In the genomic region with DNA sequence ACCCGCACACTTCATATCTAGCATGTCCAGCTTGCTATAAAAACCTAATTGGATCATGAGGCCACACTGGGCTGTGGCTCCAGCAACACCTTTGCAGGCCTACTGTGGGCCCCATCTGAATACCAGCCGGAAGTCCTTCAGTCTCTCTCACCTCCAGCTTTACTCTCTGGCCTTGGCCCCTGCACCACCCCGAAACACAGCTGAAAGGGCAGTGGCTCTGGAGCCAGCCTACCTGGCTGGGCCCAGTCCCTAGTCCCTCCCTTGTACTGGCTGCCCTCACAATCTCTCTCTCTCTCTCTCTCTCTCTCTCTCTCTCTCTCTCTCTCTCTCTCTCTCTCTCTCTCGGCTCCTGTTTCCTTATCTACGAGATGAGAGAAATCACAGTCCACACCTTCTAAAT, we compare ENCODE assay signal across 18 mouse cellular contexts. TPM values are rescaled to one million over a fixed set of nuclear protein-coding genes. Genes with fewer than 3 reads are reported as not detected.
DNase-seq lines count a peak whose midpoint lies in the region; ATAC-seq and TF ChIP-seq lines count a peak whose summit lies in the region.
"Had no signal": no experiment of that assay in that cellular context is flagged by ENCODE, and none has a peak within 500 bp of the region (broad histone marks: within the 10 kb centered on the region; RNA-seq: fewer than 3 reads in every experiment).

No protein-coding gene starts in this region.

- H3K9me3 ChIP-seq in MEL (replicated peaks; ENCODE audit: insufficient read depth, low read length): no peaks in the 10 kb centered on the region
- H3K9me3 ChIP-seq in intestine, embryonic 15.5 days: no peaks in the 10 kb centered on the region
- no peaks in the 10 kb centered on the region for H3K9me3 ChIP-seq in stomach, embryonic 16.5 days (replicated peaks; ENCODE audit: control insufficient read depth, low read length)
- H3K9me3 ChIP-seq: embryonic facial prominence, embryonic 12.5 days; forebrain, embryonic 15.5 days; heart, embryonic 12.5 days; hindbrain, embryonic 13.5 days had no signal

- no peak for TF ChIP-seq RAD21 in MEL (IDR thresholded peaks at IDR 0.05; ENCODE audit: low read depth, low read length)

- 0 out of 2 replicates have a peak, but pooled peaks have one; percentile 55 for ATAC-seq in intestine, embryonic 15.5 days
- ATAC-seq in stomach, embryonic 16.5 days (ENCODE audit: insufficient read depth, low FRiP score): peak; percentile 38; the same call in 1 of the 2 replicates
- ATAC-seq: forebrain, embryonic 15.5 days; hindbrain, postnatal 0 days had no signal

- no peak for TF ChIP-seq CTCF in kidney, adult 2 months (conservative IDR thresholded peaks at IDR 0.05; ENCODE audit: insufficient read depth, insufficient read length, low read depth, low read length)
- no peak for TF ChIP-seq CTCF in MEL (IDR thresholded peaks at IDR 0.05 in 2 of 3, conservative IDR thresholded peaks at IDR 0.05 in 1 of 3; ENCODE audit: control insufficient read depth in 1 of 3, insufficient read depth in 1 of 3, low read depth in 2 of 3, low read length in 3 of 3, poor library complexity in 1 of 3, severe bottlenecking in 1 of 3)

- H3K27ac ChIP-seq in kidney, adult 2 months (ENCODE audit: insufficient read depth, low read depth, low read length): peak overlapping the region; percentile 78
- H3K27ac ChIP-seq in MEL (ENCODE audit: control insufficient read depth, low read depth, low read length): no peak overlapping the region
- H3K27ac ChIP-seq in intestine, embryonic 15.5 days: no peak overlapping the region
- no peak overlapping the region for H3K27ac ChIP-seq in stomach, embryonic 16.5 days (ENCODE audit: low read length)
- H3K27ac ChIP-seq: embryonic facial prominence, embryonic 12.5 days; forebrain, embryonic 15.5 days; heart, adult 2 months; hindbrain, embryonic 13.5 days; hindbrain, postnatal 0 days had no signal

- no peaks in the 10 kb centered on the region for H3K36me3 ChIP-seq in kidney, adult 2 months (ENCODE audit: control insufficient read depth, insufficient read depth, low read length)
- no peaks in the 10 kb centered on the region for H3K36me3 ChIP-seq in MEL (ENCODE audit: control insufficient read depth in 1 of 2, insufficient read depth in 2 of 2, low read length in 2 of 2)
- H3K36me3 ChIP-seq in intestine, embryonic 15.5 days: no peaks in the 10 kb centered on the region
- H3K36me3 ChIP-seq in stomach, embryonic 16.5 days (ENCODE audit: control insufficient read depth, insufficient read depth, low read length): no peaks in the 10 kb centered on the region
- H3K36me3 ChIP-seq: embryonic facial prominence, embryonic 12.5 days; forebrain, embryonic 15.5 days; heart, embryonic 12.5 days; hindbrain, embryonic 13.5 days had no signal

- TF ChIP-seq EP300 in MEL (IDR thresholded peaks at IDR 0.05; ENCODE audit: low read depth in 1 of 2, low read length in 2 of 2): no peak

- WGBS in kidney, adult 2 months: 49% methylated on average over 5 of the region's 5 CpGs
- 64% methylated on average over 5 of the region's 5 CpGs for WGBS in intestine, embryonic 15.5 days
- WGBS in stomach, embryonic 16.5 days: 74% methylated on average over 5 of the region's 5 CpGs

- no peak for DNase-seq in kidney, adult 2 months
- DNase-seq in kidney, postnatal 14 days: no peak
- no peak for DNase-seq in MEL (ENCODE audit: low read depth, low spot score)
- DNase-seq in kidney, postnatal 36 days: no peak
- DNase-seq: adrenal gland, adult 8-10 months; cerebellum, adult 11 months; cerebellum, adult 8-10 months; cerebellum, postnatal 14 days; gastrocnemius, postnatal 36 days; heart, adult 2 months; heart, postnatal 36 days had no signal

- H3K4me3 ChIP-seq in kidney, adult 2 months (ENCODE audit: insufficient read depth, low read depth, low read length): no peak overlapping the region
- no peak overlapping the region for H3K4me3 ChIP-seq in MEL (ENCODE audit: control insufficient read depth in 1 of 2, insufficient read depth in 1 of 2, low read depth in 2 of 2, low read length in 2 of 2)
- no peak overlapping the region for H3K4me3 ChIP-seq in intestine, embryonic 15.5 days (replicated peaks)
- no peak overlapping the region for H3K4me3 ChIP-seq in stomach, embryonic 16.5 days (replicated peaks; ENCODE audit: low read length)
- H3K4me3 ChIP-seq: embryonic facial prominence, embryonic 12.5 days; forebrain, embryonic 15.5 days; heart, adult 2 months; heart, embryonic 12.5 days; hindbrain, embryonic 13.5 days had no signal

- no peak overlapping the region for H3K9ac ChIP-seq in MEL (ENCODE audit: control insufficient read depth, low read depth, low read length, poor library complexity, severe bottlenecking)
- H3K9ac ChIP-seq in intestine, embryonic 15.5 days: no peak overlapping the region
- no peak overlapping the region for H3K9ac ChIP-seq in stomach, embryonic 16.5 days (ENCODE audit: low read length)
- H3K9ac ChIP-seq: embryonic facial prominence, embryonic 12.5 days; forebrain, embryonic 15.5 days; heart, embryonic 12.5 days; hindbrain, embryonic 13.5 days had no signal

- no peaks in the 10 kb centered on the region for H3K27me3 ChIP-seq in kidney, adult 2 months (replicated peaks; ENCODE audit: control insufficient read depth, insufficient read depth, low read length)
- H3K27me3 ChIP-seq in MEL (ENCODE audit: control insufficient read depth in 1 of 2, insufficient read depth in 2 of 2, low read length in 2 of 2): no peaks in the 10 kb centered on the region; a peak in 2 of 4 replicates
- no peaks in the 10 kb centered on the region for H3K27me3 ChIP-seq in intestine, embryonic 15.5 days (replicated peaks)
- H3K27me3 ChIP-seq in stomach, embryonic 16.5 days (ENCODE audit: control insufficient read depth, insufficient read depth, low read length): no peaks in the 10 kb centered on the region
- H3K27me3 ChIP-seq: embryonic facial prominence, embryonic 12.5 days; forebrain, embryonic 15.5 days had no signal

- H3K79me2 ChIP-seq in MEL (ENCODE audit: control insufficient read depth, insufficient read depth, low read length, poor library complexity): no peaks in the 10 kb centered on the region

- no peak for TF ChIP-seq POLR2A in kidney, adult 2 months (IDR thresholded peaks at IDR 0.05; ENCODE audit: low read depth, low read length)
- TF ChIP-seq POLR2A in MEL (IDR thresholded peaks at IDR 0.05; ENCODE audit: control insufficient read depth in 1 of 2, insufficient read depth in 1 of 2, low read depth in 1 of 2, low read length in 2 of 2, poor library complexity in 1 of 2): no peak

- no peak overlapping the region for H3K4me2 ChIP-seq in intestine, embryonic 15.5 days (replicated peaks)
- H3K4me2 ChIP-seq in stomach, embryonic 16.5 days (ENCODE audit: low read depth, low read length): no peak overlapping the region
- H3K4me2 ChIP-seq: embryonic facial prominence, embryonic 12.5 days; forebrain, embryonic 15.5 days; heart, embryonic 12.5 days; hindbrain, embryonic 13.5 days had no signal

- H3K4me1 ChIP-seq in kidney, adult 2 months (ENCODE audit: control insufficient read depth, insufficient read depth, low read length): peaks cover 69% of the 10 kb centered on the region
- H3K4me1 ChIP-seq in MEL (ENCODE audit: control insufficient read depth in 1 of 2, insufficient read depth in 2 of 2, low read length in 2 of 2): no peaks in the 10 kb centered on the region
- peaks cover 7% of the 10 kb centered on the region; the same call in 1 of the 2 replicates for H3K4me1 ChIP-seq in intestine, embryonic 15.5 days (replicated peaks)
- no peaks in the 10 kb centered on the region for H3K4me1 ChIP-seq in stomach, embryonic 16.5 days (ENCODE audit: control insufficient read depth, insufficient read depth, low read length)

TF ChIP-seq in MEL, 35 proteins besides CTCF, POLR2A, EP300 and RAD21:
- TF ChIP-seq JUND (IDR thresholded peaks at IDR 0.05; ENCODE audit: low read depth, low read length): peak; percentile 37; the same call in 1 of the 2 replicates
- no peak for TF ChIP-seq POLR2AphosphoS5 (IDR thresholded peaks at IDR 0.05; ENCODE audit: borderline replicate concordance, low read depth, low read length)
TF ChIP-seq in MEL: peak in this region for 1.

RNA-seq across cellular contexts. Expression of gene Vdr, which starts 11.6 kb away (rescaled TPM):
- polyA plus RNA-seq in kidney, adult 2 months (2012; rRNA removed): 96.6 and 114 TPM in 2 replicates
- total RNA-seq in MEL (2012; rRNA removed): 0.54 and 0.69 TPM in 2 replicates
- polyA plus RNA-seq in MEL (2012; ENCODE audit: insufficient read depth in 1 of 2, insufficient read length in 2 of 2, low read depth in 1 of 2, low replicate concordance in 2 of 2, missing spikeins in 1 of 2): 1 to 10 TPM in 1 of 2 experiments, not detected in 1; 1.9 TPM
- polyA plus RNA-seq in intestine, embryonic 15.5 days (2015; fragmentation: Nextera tagmentation; extraction: Ambion mirVana): 1.5 and 2.2 TPM in 2 replicates
- polyA plus RNA-seq in stomach, embryonic 16.5 days (2015; fragmentation: Nextera tagmentation; extraction: Ambion mirVana): 2.3 and 2.5 TPM in 2 replicates

RNA-seq across cellular contexts. Expression of gene Hdac7, which starts 54.5 kb away (rescaled TPM):
- polyA plus RNA-seq in kidney, adult 2 months (2012; rRNA removed): 41.6 and 45.4 TPM in 2 replicates
- total RNA-seq in MEL (2012; rRNA removed): 100 and 102 TPM in 2 replicates
- 100 to 1,000 TPM in 1 of 2 experiments, not detected in 1; 389 TPM for polyA plus RNA-seq in MEL (2012; ENCODE audit: insufficient read depth in 1 of 2, insufficient read length in 2 of 2, low read depth in 1 of 2, low replicate concordance in 2 of 2, missing spikeins in 1 of 2)
- 18.0 and 20.6 TPM in 2 replicates for polyA plus RNA-seq in intestine, embryonic 15.5 days (2015; fragmentation: Nextera tagmentation; extraction: Ambion mirVana)
- polyA plus RNA-seq in stomach, embryonic 16.5 days (2015; fragmentation: Nextera tagmentation; extraction: Ambion mirVana): 20.4 and 23.2 TPM in 2 replicates

Comparison
In these comparisons a context has a peak if more than half of its experiments do, and no peak if none do; other contexts are left out.
1. RNA of gene Vdr, which starts 11.6 kb away (polyA plus RNA-seq): 96.6 to 114 TPM in kidney, adult 2 months; 2.3 to 2.5 TPM in stomach, embryonic 16.5 days, 1.9 TPM in MEL and 1.5 to 2.2 TPM in intestine, embryonic 15.5 days; every median in the first group is over 10 times any median in the second.